Mouse (Mus musculus): ENCODE results near the gene Olfr1121. TPM values are rescaled to one million over a fixed set of nuclear protein-coding genes. Genes with fewer than 3 reads are reported as not detected.

Gene Olfr1121
- polyA plus RNA-seq (2012) = not detected in 2 replicates

DNA sequence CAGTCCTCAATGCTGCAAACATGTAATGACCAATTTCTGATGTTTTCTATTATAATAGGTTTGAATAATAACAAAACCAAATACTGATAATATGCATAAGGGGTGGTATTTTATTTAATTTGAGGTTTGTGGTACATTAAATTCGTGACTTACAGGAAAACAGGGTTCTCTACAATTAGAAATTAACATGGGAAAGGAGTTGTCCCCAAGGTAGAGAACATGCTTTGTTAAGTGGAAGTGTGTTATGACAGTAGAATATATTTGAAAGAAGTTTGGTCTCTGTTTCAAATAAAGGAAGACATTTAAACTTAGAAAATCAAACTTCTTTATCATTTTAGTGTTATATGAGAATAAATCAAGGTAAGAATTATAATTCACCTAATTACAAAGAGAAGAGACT is at the start of gene Olfr1121:
TSS of gene Olfr1121 (plus strand) at position 301 of the 400 bp plus-strand sequence.
- TF ChIP-seq GATA1 (IDR thresholded peaks at IDR 0.05; ENCODE audit: low read length) = no peak

GRCm38 (mm10) chr2:87354515-87354914 is 15.2 kb upstream of the Olfr1121 start, which contains the start of gene Olfr1120:
Gene Olfr1120, plus strand, starts transcription at chr2:87354815.
- no peak for TF ChIP-seq GATA1 (IDR thresholded peaks at IDR 0.05; ENCODE audit: low read length)

- TF ChIP-seq GATA1 (IDR thresholded peaks at IDR 0.05; ENCODE audit: low read length) = no peak
Observed at GRCm38 (mm10) chr2:87371726-87372125, 2.0 kb downstream of the Olfr1121 start.

DNA sequence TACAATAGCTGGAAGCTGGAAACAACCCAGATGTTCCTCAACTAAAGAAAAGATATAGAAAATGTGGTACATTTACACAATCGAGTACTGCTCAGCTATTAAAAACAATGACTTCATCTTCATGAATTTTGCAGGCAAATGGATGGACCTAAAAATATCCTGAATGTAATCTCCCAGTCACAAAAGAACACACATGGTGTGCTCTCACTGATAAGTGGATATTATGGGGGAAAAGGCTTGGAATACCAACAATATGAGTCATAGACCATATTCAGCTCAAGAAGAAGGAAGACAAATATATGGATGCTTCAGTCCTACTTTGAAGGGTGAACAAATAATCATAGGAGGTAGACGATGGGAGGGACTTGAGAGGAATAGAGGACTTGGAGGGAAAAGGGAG is 14.2 kb downstream of the Olfr1121 start:
- no peak for TF ChIP-seq GATA1 (IDR thresholded peaks at IDR 0.05; ENCODE audit: low read length)

DNA sequence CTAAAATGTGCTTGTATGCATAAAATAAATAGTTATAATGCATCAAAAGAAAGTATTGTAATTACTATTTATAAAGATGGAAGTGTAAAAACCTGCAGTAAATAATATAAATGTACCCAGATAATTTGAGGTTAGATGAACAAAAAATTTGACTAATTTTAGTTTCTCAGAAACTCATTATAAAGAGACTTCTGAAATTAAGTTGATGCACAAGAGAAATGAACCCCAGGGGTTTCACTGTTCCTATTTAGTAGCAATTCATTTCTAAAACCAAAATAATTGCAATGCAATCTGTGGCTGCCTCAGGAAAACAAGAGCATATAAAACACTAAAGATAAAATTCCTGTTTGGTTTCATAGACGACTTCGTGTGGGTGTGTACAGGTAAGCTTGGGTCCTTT is 15.9 kb downstream of the Olfr1121 start, which contains the start of gene Olfr1122:
TSS of gene Olfr1122 (plus strand) at position 301 of the 400 bp plus-strand sequence.
- no peak for TF ChIP-seq GATA1 (IDR thresholded peaks at IDR 0.05; ENCODE audit: low read length)

- no peak for TF ChIP-seq GATA1 (IDR thresholded peaks at IDR 0.05; ENCODE audit: low read length)
Observed at GRCm38 (mm10) chr2:87416335-87416734, 46.6 kb downstream of the Olfr1121 start, which contains the start of gene Olfr1123. Gene Olfr1123, plus strand, starts transcription at chr2:87416635.

Other genes starting within 250 kb of the Olfr1121 start
- not detected in 2 replicates for gene Olfr1110, start 229.6 kb upstream of the Olfr1121 start, polyA plus RNA-seq (2012)
- gene Olfr1111, start 217.3 kb upstream of the Olfr1121 start, polyA plus RNA-seq (2012) = not detected in 2 replicates
- not detected in 2 replicates for gene Olfr1112, start 182.1 kb upstream of the Olfr1121 start, polyA plus RNA-seq (2012)
- gene Olfr1113, start 160.9 kb upstream of the Olfr1121 start, polyA plus RNA-seq (2012) = not detected in 2 replicates
- gene Olfr1115, start 121.9 kb upstream of the Olfr1121 start, polyA plus RNA-seq (2012) = not detected in 2 replicates
- gene Olfr1116, start 102.4 kb upstream of the Olfr1121 start, polyA plus RNA-seq (2012) = not detected in 2 replicates
- gene Olfr1118, start 62.3 kb upstream of the Olfr1121 start, polyA plus RNA-seq (2012) = not detected in 2 replicates
- not detected in 2 replicates for gene Olfr1120, start 15.1 kb upstream of the Olfr1121 start, polyA plus RNA-seq (2012)
- not detected in 2 replicates for gene Olfr1122, start 16.0 kb downstream of the Olfr1121 start, polyA plus RNA-seq (2012)
- not detected in 2 replicates for gene Olfr1123, start 46.7 kb downstream of the Olfr1121 start, polyA plus RNA-seq (2012)
- not detected in 2 replicates for gene Olfr1124, start 60.4 kb downstream of the Olfr1121 start, polyA plus RNA-seq (2012)
- gene Olfr1126, start 84.1 kb downstream of the Olfr1121 start, polyA plus RNA-seq (2012) = not detected in 2 replicates
- gene Pramel7, start 127.2 kb downstream of the Olfr1121 start, polyA plus RNA-seq (2012) = not detected in 2 replicates
- not detected in 2 replicates for gene Pramel6, start 136.7 kb downstream of the Olfr1121 start, polyA plus RNA-seq (2012)
- gene Olfr153, start 161.9 kb downstream of the Olfr1121 start, polyA plus RNA-seq (2012) = not detected in 2 replicates
- gene Olfr1128, start 175.6 kb downstream of the Olfr1121 start, polyA plus RNA-seq (2012) = not detected in 2 replicates
- gene Olfr1129, start 204.0 kb downstream of the Olfr1121 start, polyA plus RNA-seq (2012) = not detected in 2 replicates
- gene Olfr1130, start 236.3 kb downstream of the Olfr1121 start, polyA plus RNA-seq (2012) = not detected in 2 replicates

All from G1E-ER4 (cell line).